Mouse (Mus musculus): ENCODE data around the gene Tcf25. TPM values are rescaled to one million over a fixed set of nuclear protein-coding genes. Genes with fewer than 3 reads are reported as not detected.

Gene Tcf25
- polyA plus RNA-seq, 1 experiment from 2014 or later, result 144 TPM

DNA sequence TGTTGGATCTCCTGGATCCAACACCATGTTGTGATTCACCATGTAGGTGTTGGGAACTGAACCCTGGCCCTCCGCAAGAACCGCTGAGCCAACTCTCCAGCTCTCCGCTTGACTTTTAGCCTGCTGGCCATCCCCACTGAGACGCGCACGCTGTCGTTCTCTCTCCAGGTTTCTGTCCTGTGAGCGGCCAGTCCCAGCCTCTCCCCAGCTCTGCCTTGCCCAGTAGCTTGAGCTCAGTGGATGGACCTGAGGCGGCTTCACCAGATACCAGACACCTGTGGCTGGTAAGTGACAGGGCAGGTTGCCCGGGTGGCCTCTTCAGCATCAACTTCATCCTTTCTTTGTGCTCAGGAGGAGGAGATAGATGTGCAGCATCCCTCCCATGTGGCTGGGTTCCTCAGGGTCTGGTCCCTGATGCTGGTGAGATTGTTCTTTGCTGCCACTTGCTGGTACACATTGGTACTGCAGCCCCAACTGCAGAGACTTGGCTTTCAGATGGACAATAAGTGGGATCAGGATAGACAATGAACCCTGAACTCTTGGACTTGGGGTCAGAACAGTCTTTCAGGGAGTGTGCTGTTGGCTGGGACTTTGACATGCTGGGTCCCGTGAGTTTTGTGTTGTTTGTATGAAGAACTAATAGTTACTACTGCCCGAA, 12.3 kb upstream of the Tcf25 start:
- no peak overlapping the region for H3K4me2 ChIP-seq (replicated peaks; ENCODE audit: low read depth, low read length)
- H3K27me3 ChIP-seq (replicated peaks; ENCODE audit: insufficient read depth, low read length), result no peaks in the 10 kb centered on the region
- H3K9me3 ChIP-seq (ENCODE audit: low read length), result no peaks in the 10 kb centered on the region
- no peak overlapping the region for H3K27ac ChIP-seq (ENCODE audit: low read length)
- no peaks in the 10 kb centered on the region for H3K4me1 ChIP-seq (ENCODE audit: insufficient read depth, low read depth, low read length)
- H3K36me3 ChIP-seq (ENCODE audit: insufficient read depth, low read length), result no peaks in the 10 kb centered on the region
- WGBS, result 42% methylated on average over 12 of the region's 12 CpGs
- DNase-seq (ENCODE audit: low spot score) (peak; percentile 74), ATAC-seq (peak; percentile 44)
- no peak overlapping the region for H3K4me3 ChIP-seq (ENCODE audit: low read depth, low read length)
- H3K9ac ChIP-seq (replicated peaks; ENCODE audit: low read depth), result no peak overlapping the region
- TF ChIP-seq EP300 (IDR thresholded peaks at IDR 0.05) (no peak), CTCF (IDR thresholded peaks at IDR 0.05) (peak; percentile 97)

GRCm38 (mm10) chr8:123374239-123374578, 656 bp downstream of the Tcf25 start:
- no peaks in the 10 kb centered on the region for H3K9me3 ChIP-seq (ENCODE audit: low read length)
- peak overlapping the region; percentile 94 for H3K9ac ChIP-seq (replicated peaks; ENCODE audit: low read depth)
- DNase-seq (ENCODE audit: low spot score) (peak; percentile 96), ATAC-seq (peak; percentile 86)
- TF ChIP-seq EP300 (IDR thresholded peaks at IDR 0.05), result no peak
- no peak for TF ChIP-seq CTCF (IDR thresholded peaks at IDR 0.05)
- peak overlapping the region; percentile 90 for H3K4me3 ChIP-seq (ENCODE audit: low read depth, low read length)
- no peaks in the 10 kb centered on the region for H3K27me3 ChIP-seq (replicated peaks; ENCODE audit: insufficient read depth, low read length)
- 3% methylated on average over 19 of the region's 20 CpGs for WGBS
- 0 out of 2 replicates have a peak, but pooled peaks cover 3% of the 10 kb centered on the region for H3K36me3 ChIP-seq (ENCODE audit: insufficient read depth, low read length)
- peaks cover 15% of the 10 kb centered on the region; the same call in 1 of the 2 replicates for H3K4me1 ChIP-seq (ENCODE audit: insufficient read depth, low read depth, low read length)
- peak overlapping the region; percentile 98 for H3K27ac ChIP-seq (ENCODE audit: low read length)
- H3K4me2 ChIP-seq (replicated peaks; ENCODE audit: low read depth, low read length), result peak overlapping the region; percentile 89

GRCm38 (mm10) chr8:123375701-123376100, 2.1 kb downstream of the Tcf25 start:
- Histone ChIP-seq H3K4me3 (ENCODE audit: low read depth, low read length) (no peak overlapping the region), H3K36me3 (ENCODE audit: insufficient read depth, low read length) (0 out of 2 replicates have a peak, but pooled peaks cover 3% of the 10 kb centered on the region), H3K27ac (ENCODE audit: low read length) (no peak overlapping the region), H3K4me1 (ENCODE audit: insufficient read depth, low read depth, low read length) (peaks cover 15% of the 10 kb centered on the region; the same call in 1 of the 2 replicates), H3K4me2 (replicated peaks; ENCODE audit: low read depth, low read length) (no peak overlapping the region), H3K9ac (replicated peaks; ENCODE audit: low read depth) (no peak overlapping the region), H3K9me3 (ENCODE audit: low read length) (no peaks in the 10 kb centered on the region), H3K27me3 (replicated peaks; ENCODE audit: insufficient read depth, low read length) (no peaks in the 10 kb centered on the region)
- TF ChIP-seq CTCF (IDR thresholded peaks at IDR 0.05) (no peak), EP300 (IDR thresholded peaks at IDR 0.05) (no peak)
- no peak for DNase-seq (ENCODE audit: low spot score)
- no peak for ATAC-seq
- WGBS, result 89% methylated on average over 10 of the region's 10 CpGs

- Histone ChIP-seq H3K27me3 (replicated peaks; ENCODE audit: insufficient read depth, low read length) (no peaks in the 10 kb centered on the region), H3K4me2 (replicated peaks; ENCODE audit: low read depth, low read length) (no peak overlapping the region), H3K27ac (ENCODE audit: low read length) (no peak overlapping the region), H3K36me3 (ENCODE audit: insufficient read depth, low read length) (0 out of 2 replicates have a peak, but pooled peaks cover 3% of the 10 kb centered on the region), H3K9me3 (ENCODE audit: low read length) (no peaks in the 10 kb centered on the region), H3K4me3 (ENCODE audit: low read depth, low read length) (no peak overlapping the region), H3K4me1 (ENCODE audit: insufficient read depth, low read depth, low read length) (peaks cover 15% of the 10 kb centered on the region; the same call in 1 of the 2 replicates), H3K9ac (replicated peaks; ENCODE audit: low read depth) (no peak overlapping the region)
- no peak for ATAC-seq
- TF ChIP-seq CTCF (IDR thresholded peaks at IDR 0.05) (no peak), EP300 (IDR thresholded peaks at IDR 0.05) (no peak)
- WGBS, result 84% methylated on average over 8 of the region's 8 CpGs
- DNase-seq (ENCODE audit: low spot score), result no peak
Measured at GRCm38 (mm10) chr8:123376106-123376505, 2.6 kb downstream of the Tcf25 start.

DNA sequence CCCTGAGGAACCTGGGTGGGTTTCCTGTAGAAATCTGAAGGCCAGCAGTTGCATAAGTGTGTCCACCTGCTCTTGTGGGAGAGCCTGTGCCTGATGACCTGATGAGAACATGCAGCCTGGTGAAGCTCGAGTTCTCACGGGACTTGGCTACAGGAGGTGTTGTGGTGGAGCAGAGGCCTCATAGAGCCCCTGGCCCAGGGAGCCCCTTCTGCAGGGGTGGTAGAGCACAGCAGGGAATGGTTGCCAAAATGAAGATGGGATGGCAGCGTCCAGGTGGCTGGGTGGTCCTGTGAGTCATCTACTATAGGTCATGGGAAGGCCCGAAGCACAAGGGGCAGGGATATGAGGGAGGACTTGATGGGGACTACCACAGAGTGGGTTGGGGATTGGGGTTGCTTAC, 8.2 kb downstream of the Tcf25 start:
- no peak overlapping the region for H3K27ac ChIP-seq (ENCODE audit: low read length)
- no peak overlapping the region for H3K4me2 ChIP-seq (replicated peaks; ENCODE audit: low read depth, low read length)
- no peaks in the 10 kb centered on the region for H3K27me3 ChIP-seq (replicated peaks; ENCODE audit: insufficient read depth, low read length)
- no peaks in the 10 kb centered on the region for H3K4me1 ChIP-seq (ENCODE audit: insufficient read depth, low read depth, low read length)
- no peak overlapping the region for H3K9ac ChIP-seq (replicated peaks; ENCODE audit: low read depth)
- TF ChIP-seq CTCF (IDR thresholded peaks at IDR 0.05) (no peak), EP300 (IDR thresholded peaks at IDR 0.05) (no peak)
- ATAC-seq, result no peak
- WGBS, result 91% methylated on average over 4 of the region's 4 CpGs
- peaks cover 34% of the 10 kb centered on the region for H3K36me3 ChIP-seq (ENCODE audit: insufficient read depth, low read length)
- no peaks in the 10 kb centered on the region for H3K9me3 ChIP-seq (ENCODE audit: low read length)
- H3K4me3 ChIP-seq (ENCODE audit: low read depth, low read length), result no peak overlapping the region
- DNase-seq (ENCODE audit: low spot score), result no peak

DNA sequence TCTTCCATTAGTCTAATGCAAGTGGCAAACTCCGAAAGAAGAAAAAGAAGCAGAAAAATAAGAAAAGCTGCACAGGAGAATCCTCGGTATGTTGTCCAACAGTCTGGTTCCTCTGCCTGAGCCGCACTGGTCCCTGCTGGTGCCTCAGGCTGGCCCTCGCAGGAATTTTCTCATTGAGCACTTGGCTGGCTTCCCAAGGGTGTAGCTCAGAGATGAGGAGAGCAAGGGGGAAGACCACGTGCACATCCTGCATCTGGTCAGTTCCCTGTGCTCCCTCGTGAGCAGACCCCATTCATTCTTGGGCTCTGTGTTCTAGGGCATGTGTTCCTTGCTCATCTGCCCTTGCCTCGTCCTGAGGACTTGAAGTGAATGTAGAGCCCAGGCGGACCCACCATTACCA, 9.0 kb downstream of the Tcf25 start:
- H3K27me3 ChIP-seq (replicated peaks; ENCODE audit: insufficient read depth, low read length), result no peaks in the 10 kb centered on the region
- no peak for ATAC-seq
- no peaks in the 10 kb centered on the region for H3K9me3 ChIP-seq (ENCODE audit: low read length)
- TF ChIP-seq EP300 (IDR thresholded peaks at IDR 0.05), result no peak
- no peak for TF ChIP-seq CTCF (IDR thresholded peaks at IDR 0.05)
- no peak for DNase-seq (ENCODE audit: low spot score)
- peaks cover 43% of the 10 kb centered on the region for H3K36me3 ChIP-seq (ENCODE audit: insufficient read depth, low read length)
- H3K4me3 ChIP-seq (ENCODE audit: low read depth, low read length), result no peak overlapping the region
- WGBS, result 80% methylated on average over 8 of the region's 8 CpGs
- H3K4me2 ChIP-seq (replicated peaks; ENCODE audit: low read depth, low read length), result no peak overlapping the region
- no peak overlapping the region for H3K27ac ChIP-seq (ENCODE audit: low read length)
- no peak overlapping the region for H3K9ac ChIP-seq (replicated peaks; ENCODE audit: low read depth)
- no peaks in the 10 kb centered on the region for H3K4me1 ChIP-seq (ENCODE audit: insufficient read depth, low read depth, low read length)
